Mouse (Mus musculus): ENCODE measurements around the gene Pkp3. TPM values are rescaled to one million over a fixed set of nuclear protein-coding genes. Genes with fewer than 3 reads are reported as not detected.

Gene Pkp3
- polyA plus RNA-seq, 1 experiment from 2014 or later: 0.23 TPM

DNA sequence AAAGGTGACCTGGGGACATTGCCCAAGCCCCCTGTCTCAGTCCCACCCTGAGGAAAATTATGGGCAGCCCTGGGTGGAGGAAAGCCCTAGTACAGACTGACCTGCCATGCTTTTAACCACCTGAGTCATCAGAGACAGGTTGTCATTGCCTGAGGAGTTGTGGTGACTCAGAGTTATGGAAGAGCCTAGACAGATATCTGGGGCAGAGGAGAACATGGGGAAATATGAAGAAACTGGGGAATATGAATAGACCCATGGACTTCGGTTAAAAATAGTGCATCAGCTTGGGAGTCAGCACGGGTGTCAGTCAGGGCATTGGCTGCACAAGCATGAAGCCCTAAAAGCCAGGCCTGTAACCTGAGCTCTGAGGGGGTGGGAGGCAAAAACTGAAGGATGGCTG, 28.7 kb upstream of the Pkp3 start:
- WGBS: 61% methylated on average over 2 of the region's 2 CpGs
- no peak for ATAC-seq (ENCODE audit: insufficient number of reproducible peaks, insufficient read depth, low FRiP score, low read depth)

DNA sequence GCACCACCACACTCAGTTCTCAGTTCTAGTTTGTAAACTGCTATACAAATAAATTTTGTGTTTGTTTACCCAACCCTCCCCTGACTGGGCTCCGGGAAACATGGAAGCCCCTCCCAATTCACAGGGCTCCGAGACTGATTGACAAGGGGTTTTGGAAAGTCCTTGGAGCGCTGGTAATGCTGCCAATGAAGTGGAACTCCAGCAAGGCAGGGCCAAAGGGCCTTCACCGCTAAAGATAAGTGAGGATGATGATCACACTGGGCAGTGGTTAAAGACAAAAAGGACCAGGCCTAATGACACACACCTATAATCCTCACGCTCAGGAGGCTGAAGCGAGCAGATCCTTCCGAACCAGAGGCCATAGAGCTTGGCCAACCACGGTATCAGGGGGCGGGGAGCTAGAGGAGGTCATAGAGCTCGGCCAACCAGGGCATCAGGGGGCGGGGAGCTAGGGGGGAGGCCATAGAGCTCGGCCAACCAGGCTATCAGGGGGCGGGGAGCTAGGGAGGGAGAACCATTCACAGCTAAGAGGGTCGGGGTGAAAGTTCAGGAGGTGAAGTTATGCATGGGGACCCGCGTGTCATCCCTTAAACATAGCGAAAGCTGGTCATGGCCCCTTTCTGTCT, 26.8 kb upstream of the Pkp3 start:
- Histone ChIP-seq H3K4me1 (ENCODE audit: control insufficient read depth in 2 of 2, insufficient read depth in 2 of 2, low read length in 2 of 2) (peaks cover 6 to 10% of the 10 kb centered on the region in 2 experiments; a peak in 3 of 4 replicates), H3K36me3 (ENCODE audit: control insufficient read depth, insufficient read depth, low read length) (no peaks in the 10 kb centered on the region), H3K27ac (replicated peaks in 1 of 2; ENCODE audit: control insufficient read depth in 1 of 2, insufficient read depth in 1 of 2, low read depth in 2 of 2, low read length in 2 of 2) (no peak overlapping the region), H3K4me2 (ENCODE audit: low read length) (no peak overlapping the region), H3K9me3 (ENCODE audit: control insufficient read depth, low read length) (0 out of 2 replicates have a peak, but pooled peaks cover 2% of the 10 kb centered on the region), H3K9ac (ENCODE audit: low read length) (no peak overlapping the region), H3K4me3 (ENCODE audit: control insufficient read depth in 1 of 2, insufficient read depth in 1 of 2, low read depth in 1 of 2, low read length in 2 of 2) (no peak overlapping the region), H3K27me3 (ENCODE audit: control insufficient read depth, insufficient read depth, low read length) (no peaks in the 10 kb centered on the region; the same call in 1 of the 2 replicates)
- 49% methylated on average over 17 of the region's 17 CpGs for WGBS
- no peak for ATAC-seq (ENCODE audit: insufficient number of reproducible peaks, insufficient read depth, low FRiP score, low read depth)

More for the DNA sequence above, 28.7 kb upstream of the Pkp3 start:
- Histone ChIP-seq H3K9ac (ENCODE audit: low read length) (no peak overlapping the region), H3K27ac (replicated peaks in 1 of 2; ENCODE audit: control insufficient read depth in 1 of 2, insufficient read depth in 1 of 2, low read depth in 2 of 2, low read length in 2 of 2) (no peak overlapping the region), H3K9me3 (ENCODE audit: control insufficient read depth, low read length) (no peaks in the 10 kb centered on the region), H3K27me3 (ENCODE audit: control insufficient read depth, insufficient read depth, low read length) (no peaks in the 10 kb centered on the region), H3K4me2 (ENCODE audit: low read length) (no peak overlapping the region), H3K4me1 (ENCODE audit: control insufficient read depth in 2 of 2, insufficient read depth in 2 of 2, low read length in 2 of 2) (peaks cover 6 to 10% of the 10 kb centered on the region in 2 experiments; a peak in 3 of 4 replicates), H3K36me3 (ENCODE audit: control insufficient read depth, insufficient read depth, low read length) (no peaks in the 10 kb centered on the region), H3K4me3 (ENCODE audit: control insufficient read depth in 1 of 2, insufficient read depth in 1 of 2, low read depth in 1 of 2, low read length in 2 of 2) (no peak overlapping the region)

- no peak overlapping the region for H3K9ac ChIP-seq (ENCODE audit: low read length)
- no peak overlapping the region for H3K27ac ChIP-seq (replicated peaks in 1 of 2; ENCODE audit: control insufficient read depth in 1 of 2, insufficient read depth in 1 of 2, low read depth in 2 of 2, low read length in 2 of 2)
- H3K9me3 ChIP-seq (ENCODE audit: control insufficient read depth, low read length): 0 out of 2 replicates have a peak, but pooled peaks cover 2% of the 10 kb centered on the region
- H3K4me1 ChIP-seq (ENCODE audit: control insufficient read depth in 2 of 2, insufficient read depth in 2 of 2, low read length in 2 of 2): peaks cover 4 to 8% of the 10 kb centered on the region in 2 experiments; a peak in 3 of 4 replicates
- H3K36me3 ChIP-seq (ENCODE audit: control insufficient read depth, insufficient read depth, low read length): no peaks in the 10 kb centered on the region
- WGBS: 88% methylated on average over 4 of the region's 4 CpGs
- H3K27me3 ChIP-seq (ENCODE audit: control insufficient read depth, insufficient read depth, low read length): no peaks in the 10 kb centered on the region; the same call in 1 of the 2 replicates
- H3K4me3 ChIP-seq (ENCODE audit: control insufficient read depth in 1 of 2, insufficient read depth in 1 of 2, low read depth in 1 of 2, low read length in 2 of 2): no peak overlapping the region
- H3K4me2 ChIP-seq (ENCODE audit: low read length): no peak overlapping the region
- ATAC-seq (ENCODE audit: insufficient number of reproducible peaks, insufficient read depth, low FRiP score, low read depth): no peak
Measured at GRCm38 (mm10) chr7:141052016-141052415, 26.0 kb upstream of the Pkp3 start.

- no peak for ATAC-seq (ENCODE audit: insufficient number of reproducible peaks, insufficient read depth, low FRiP score, low read depth)
- peaks cover under 1 to 6% of the 10 kb centered on the region in 2 experiments; a peak in 3 of 4 replicates for H3K4me1 ChIP-seq (ENCODE audit: control insufficient read depth in 2 of 2, insufficient read depth in 2 of 2, low read length in 2 of 2)
- 72% methylated on average over 2 of the region's 2 CpGs for WGBS
- H3K9me3 ChIP-seq (ENCODE audit: control insufficient read depth, low read length): 0 out of 2 replicates have a peak, but pooled peaks cover 2% of the 10 kb centered on the region
- no peak overlapping the region for H3K4me3 ChIP-seq (ENCODE audit: control insufficient read depth in 1 of 2, insufficient read depth in 1 of 2, low read depth in 1 of 2, low read length in 2 of 2)
- H3K27ac ChIP-seq (replicated peaks in 1 of 2; ENCODE audit: control insufficient read depth in 1 of 2, insufficient read depth in 1 of 2, low read depth in 2 of 2, low read length in 2 of 2): no peak overlapping the region
- no peaks in the 10 kb centered on the region; the same call in 1 of the 2 replicates for H3K27me3 ChIP-seq (ENCODE audit: control insufficient read depth, insufficient read depth, low read length)
- no peak overlapping the region for H3K4me2 ChIP-seq (ENCODE audit: low read length)
- H3K9ac ChIP-seq (ENCODE audit: low read length): no peak overlapping the region
- no peaks in the 10 kb centered on the region for H3K36me3 ChIP-seq (ENCODE audit: control insufficient read depth, insufficient read depth, low read length)
Measured at GRCm38 (mm10) chr7:141052421-141052820, 25.6 kb upstream of the Pkp3 start.

GRCm38 (mm10) chr7:141055785-141056184, 22.2 kb upstream of the Pkp3 start:
- H3K9ac ChIP-seq (ENCODE audit: low read length): no peak overlapping the region
- 73% methylated on average over 4 of the region's 4 CpGs for whole genome bisulfite sequencing
- H3K9me3 ChIP-seq (ENCODE audit: control insufficient read depth, low read length): 0 out of 2 replicates have a peak, but pooled peaks cover 2% of the 10 kb centered on the region
- H3K4me1 ChIP-seq (ENCODE audit: control insufficient read depth in 2 of 2, insufficient read depth in 2 of 2, low read length in 2 of 2): 0 out of 4 replicates have a peak, but pooled peaks cover 2 to 5% of the 10 kb centered on the region in 2 experiments
- no peak for ATAC-seq (ENCODE audit: insufficient number of reproducible peaks, insufficient read depth, low FRiP score, low read depth)
- H3K4me3 ChIP-seq (ENCODE audit: control insufficient read depth in 1 of 2, insufficient read depth in 1 of 2, low read depth in 1 of 2, low read length in 2 of 2): no peak overlapping the region
- no peak overlapping the region for H3K4me2 ChIP-seq (ENCODE audit: low read length)
- peaks cover 30% of the 10 kb centered on the region for H3K27me3 ChIP-seq (ENCODE audit: control insufficient read depth, insufficient read depth, low read length)
- H3K27ac ChIP-seq (replicated peaks in 1 of 2; ENCODE audit: control insufficient read depth in 1 of 2, insufficient read depth in 1 of 2, low read depth in 2 of 2, low read length in 2 of 2): no peak overlapping the region
- no peaks in the 10 kb centered on the region for H3K36me3 ChIP-seq (ENCODE audit: control insufficient read depth, insufficient read depth, low read length)

DNA sequence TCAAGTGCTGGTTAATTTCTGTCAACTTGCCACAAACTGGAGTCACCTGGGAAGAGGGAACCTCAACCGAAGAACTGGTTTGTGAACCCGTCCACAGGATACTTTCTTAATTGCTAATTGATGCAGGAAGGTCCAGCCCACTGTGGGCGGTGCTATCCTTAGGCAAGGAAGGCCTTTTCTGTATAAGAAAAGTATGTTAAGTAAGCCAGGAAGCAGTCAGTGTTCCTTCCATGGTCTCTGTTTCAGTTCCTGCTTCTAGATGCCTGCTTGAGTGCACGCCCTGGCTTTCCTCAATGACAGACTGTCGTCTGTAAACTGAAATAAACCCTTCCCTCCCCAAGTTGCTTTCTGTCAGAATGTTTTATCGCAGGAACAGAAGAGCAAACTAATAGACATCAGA, 21.0 kb upstream of the Pkp3 start:
- Histone ChIP-seq H3K4me3 (ENCODE audit: control insufficient read depth in 1 of 2, insufficient read depth in 1 of 2, low read depth in 1 of 2, low read length in 2 of 2) (no peak overlapping the region), H3K4me2 (ENCODE audit: low read length) (no peak overlapping the region), H3K27ac (replicated peaks in 1 of 2; ENCODE audit: control insufficient read depth in 1 of 2, insufficient read depth in 1 of 2, low read depth in 2 of 2, low read length in 2 of 2) (no peak overlapping the region), H3K36me3 (ENCODE audit: control insufficient read depth, insufficient read depth, low read length) (no peaks in the 10 kb centered on the region), H3K9ac (ENCODE audit: low read length) (no peak overlapping the region), H3K27me3 (ENCODE audit: control insufficient read depth, insufficient read depth, low read length) (peaks cover 42% of the 10 kb centered on the region), H3K9me3 (ENCODE audit: control insufficient read depth, low read length) (0 out of 2 replicates have a peak, but pooled peaks cover 2% of the 10 kb centered on the region), H3K4me1 (ENCODE audit: control insufficient read depth in 2 of 2, insufficient read depth in 2 of 2, low read length in 2 of 2) (peaks cover 2 to 8% of the 10 kb centered on the region in 2 experiments; a peak in 1 of 4 replicates)
- WGBS: 79% methylated on average over 6 of the region's 6 CpGs
- ATAC-seq (ENCODE audit: insufficient number of reproducible peaks, insufficient read depth, low FRiP score, low read depth): no peak

GRCm38 (mm10) chr7:141057541-141057940, 20.5 kb upstream of the Pkp3 start:
- Histone ChIP-seq H3K4me1 (ENCODE audit: control insufficient read depth in 2 of 2, insufficient read depth in 2 of 2, low read length in 2 of 2) (peaks cover 2 to 8% of the 10 kb centered on the region in 2 experiments; a peak in 1 of 4 replicates), H3K36me3 (ENCODE audit: control insufficient read depth, insufficient read depth, low read length) (no peaks in the 10 kb centered on the region), H3K4me3 (ENCODE audit: control insufficient read depth in 1 of 2, insufficient read depth in 1 of 2, low read depth in 1 of 2, low read length in 2 of 2) (no peak overlapping the region), H3K27me3 (ENCODE audit: control insufficient read depth, insufficient read depth, low read length) (peaks cover 48% of the 10 kb centered on the region), H3K4me2 (ENCODE audit: low read length) (no peak overlapping the region), H3K9me3 (ENCODE audit: control insufficient read depth, low read length) (0 out of 2 replicates have a peak, but pooled peaks cover 2% of the 10 kb centered on the region), H3K9ac (ENCODE audit: low read length) (no peak overlapping the region), H3K27ac (replicated peaks in 1 of 2; ENCODE audit: control insufficient read depth in 1 of 2, insufficient read depth in 1 of 2, low read depth in 2 of 2, low read length in 2 of 2) (no peak overlapping the region)
- 80% methylated on average over 1 of the region's 1 CpGs for whole genome bisulfite sequencing
- ATAC-seq (ENCODE audit: insufficient number of reproducible peaks, insufficient read depth, low FRiP score, low read depth): no peak
